Mouse (Mus musculus): ENCODE measurements at regions not wholly inside any gene's neighbourhood (a gene's known extent, or its start where the extent isn't known, plus 50 kb on each side); places are given as distances from the start of the nearest gene placed in this dataset.
"Not testable (repeated sequence)": the region's sequence is repeated elsewhere in the genome, so short reads cannot be mapped to it uniquely, and the experiment has no call there.

GRCm38 (mm10) chr3:149052295-149052902, 62.0 kb upstream of the Adgrl2 start:
- not testable (repeated sequence) for DNase-seq

DNA sequence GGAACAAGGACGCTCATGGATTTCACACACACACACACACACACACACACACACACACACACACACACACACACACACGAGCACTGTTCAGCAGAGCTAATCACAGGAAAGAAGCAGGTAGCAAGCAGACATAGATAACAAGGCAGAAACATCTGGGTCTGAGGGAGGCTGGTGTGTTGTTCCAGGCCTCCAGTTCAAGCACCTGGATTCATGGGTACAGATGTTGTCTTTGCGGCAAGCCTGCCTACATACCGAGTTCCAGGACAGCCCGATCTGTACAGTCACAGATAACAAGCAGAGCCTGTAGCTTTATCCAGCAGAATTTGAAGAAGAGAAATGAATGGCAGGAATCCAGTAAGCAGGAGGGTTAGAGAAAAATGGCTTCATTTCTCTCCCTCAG, 55.0 kb upstream of the Adgrl2 start:
- no peak for DNase-seq

DNA sequence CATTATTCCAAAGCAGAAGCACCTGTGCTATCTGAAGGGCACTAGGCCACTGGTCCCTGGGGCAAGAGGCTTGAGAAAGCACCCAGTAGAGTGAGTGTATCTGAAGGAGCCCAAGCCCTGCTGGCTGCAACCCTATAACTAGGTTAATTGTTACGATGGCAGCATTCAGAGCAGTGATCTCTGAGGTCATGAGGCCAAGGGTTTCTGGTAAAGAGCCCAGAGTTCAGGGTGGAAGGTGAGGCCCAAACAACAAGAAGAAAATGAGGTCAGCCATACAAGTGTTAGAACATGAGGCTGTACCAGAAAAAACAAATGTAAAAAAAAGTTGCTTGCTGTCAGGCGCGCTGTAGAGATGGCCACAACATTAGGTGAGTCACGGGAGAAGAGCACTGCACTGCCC, 53.5 kb upstream of the Adgrl2 start:
- no peak for DNase-seq

DNA sequence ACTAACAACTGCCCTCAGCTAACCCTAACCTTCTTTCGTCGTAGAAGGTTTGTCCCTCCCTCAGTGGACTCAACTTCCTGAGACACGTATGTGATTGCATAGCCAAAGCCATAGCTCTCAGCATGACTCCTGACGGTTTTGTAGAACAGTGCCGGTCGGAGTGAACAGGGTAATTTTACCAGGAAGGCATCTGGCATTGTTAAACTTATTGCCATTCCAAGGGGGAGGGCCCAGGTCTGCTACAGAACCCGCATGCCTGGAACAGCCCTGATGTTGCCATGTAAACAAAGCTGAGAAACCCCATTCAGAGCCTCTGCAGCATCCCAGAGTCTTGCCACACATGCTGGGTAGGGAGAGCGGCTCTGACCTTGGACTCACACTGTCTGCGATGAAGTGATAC, 52.2 kb upstream of the Adgrl2 start:
- DNase-seq, result no peak

DNA sequence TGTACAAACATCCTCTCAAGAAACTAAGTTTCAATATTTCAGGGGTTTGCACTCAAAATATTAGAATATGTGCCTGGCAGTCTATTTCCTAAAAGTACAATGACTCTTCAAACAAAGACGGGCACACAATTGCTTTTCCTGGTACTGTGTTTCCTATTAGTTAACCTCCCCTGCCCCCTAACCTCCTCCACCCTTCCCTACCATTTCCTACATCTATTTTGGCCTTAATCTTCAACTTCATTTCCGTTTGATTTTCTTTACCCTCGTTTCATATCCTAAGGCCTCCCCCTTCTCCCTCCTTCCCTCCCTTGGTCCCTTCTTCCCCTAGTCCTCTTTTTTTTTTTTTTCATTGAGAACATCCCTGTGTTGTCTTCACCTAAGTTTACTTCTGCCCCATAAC, 50.8 kb upstream of the Adgrl2 start:
- DNase-seq, result no peak
